Mouse (Mus musculus) bone marrow macrophage, adult 2 months (primary cell): ENCODE measurements around the gene Col5a1.

Source experiments
- CTCF ChIP-seq: IDR thresholded peaks from 2 replicates; pipeline ENCODE4 v1.5.1; 2012; ENCODE audit warnings: low read depth, mild to moderate bottlenecking, low read length, moderate library complexity
- POLR2A ChIP-seq: IDR thresholded peaks from 2 replicates; pipeline ENCODE4 v1.6.1; 2012; ENCODE audit warnings: mild to moderate bottlenecking, low read depth, low read length, borderline replicate concordance

- TF ChIP-seq POLR2A (no peak), CTCF (no peak)
Measured at GRCm38 (mm10) chr2:28032469-28032868, 146.2 kb downstream of the Col5a1 start.
